Mouse (Mus musculus) olfactory bulb, adult 2 months (tissue): Measurements from ENCODE around the gene Phactr4. TPM values are rescaled to one million over a fixed set of nuclear protein-coding genes. Genes with fewer than 3 reads are reported as not detected.

Source experiments
- H3K27ac ChIP-seq: fragments of 200-500 bp; 2 replicates; pipeline ENCODE4 v1.5.1; 2012; ENCODE audit warnings: low read depth, low read length; ENCODE audit not compliant: insufficient read depth
- H3K4me1 ChIP-seq: fragments of 200-500 bp; 2 replicates; pipeline ENCODE4 v1.6.1; 2012; ENCODE audit warnings: low read length; ENCODE audit not compliant: control insufficient read depth, insufficient read depth
- H3K4me3 ChIP-seq: fragments of 200-500 bp; 2 replicates; pipeline ENCODE4 v1.5.1; 2012; ENCODE audit warnings: mild to moderate bottlenecking, low read depth, low read length, moderate library complexity; ENCODE audit not compliant: insufficient read depth
- CTCF ChIP-seq: fragments of 200-500 bp; IDR thresholded peaks from 2 replicates; pipeline ENCODE4 v1.5.1; 2012; ENCODE audit warnings: low read depth, mild to moderate bottlenecking, low read length, moderate library complexity; ENCODE audit not compliant: insufficient read depth
- POLR2A ChIP-seq: fragments of 200-500 bp; IDR thresholded peaks from 2 replicates; pipeline ENCODE4 v1.6.1; 2012; ENCODE audit warnings: mild to moderate bottlenecking, low read depth, low read length, moderate library complexity; ENCODE audit not compliant: insufficient read depth
- WGBS: fragments of 180-500 bp; shearing (Covaris S2); methylation state at CpG from one replicate; pipeline ENCODE4 v1.1.7; 2018; 5-methylcytosine and 5-hydroxymethylcytosine counted together
- polyA plus RNA-seq: library from polyadenylated mRNA; stranded (reverse); fragments of >200 nt; gene quantifications from 2 replicates; pipeline ENCODE4 v1.2.4, GENCODE M21; 2012; ENCODE audit warnings: low replicate concordance; ENCODE audit not compliant: missing spikeins, insufficient read depth, insufficient read length

The Phactr4 gene
- polyA plus RNA-seq, 1 experiment, result not detected

- Histone ChIP-seq H3K4me3 (no peak overlapping the region), H3K27ac (no peak overlapping the region), H3K4me1 (peaks cover 5% of the 10 kb centered on the region; the same call in 1 of the 2 replicates)
- TF ChIP-seq CTCF (no peak), POLR2A (no peak)
- 95% methylated on average over 9 of the region's 9 CpGs for WGBS
Observed at GRCm38 (mm10) chr4:132401016-132401415, 21.3 kb downstream of the Phactr4 start.

- WGBS, result 68% methylated on average over 5 of the region's 5 CpGs
- Histone ChIP-seq H3K4me1 (peaks cover 5% of the 10 kb centered on the region; the same call in 1 of the 2 replicates), H3K27ac (no peak overlapping the region), H3K4me3 (no peak overlapping the region)
- TF ChIP-seq POLR2A (no peak), CTCF (no peak)
Observed at GRCm38 (mm10) chr4:132398863-132399262, 23.4 kb downstream of the Phactr4 start.

DNA sequence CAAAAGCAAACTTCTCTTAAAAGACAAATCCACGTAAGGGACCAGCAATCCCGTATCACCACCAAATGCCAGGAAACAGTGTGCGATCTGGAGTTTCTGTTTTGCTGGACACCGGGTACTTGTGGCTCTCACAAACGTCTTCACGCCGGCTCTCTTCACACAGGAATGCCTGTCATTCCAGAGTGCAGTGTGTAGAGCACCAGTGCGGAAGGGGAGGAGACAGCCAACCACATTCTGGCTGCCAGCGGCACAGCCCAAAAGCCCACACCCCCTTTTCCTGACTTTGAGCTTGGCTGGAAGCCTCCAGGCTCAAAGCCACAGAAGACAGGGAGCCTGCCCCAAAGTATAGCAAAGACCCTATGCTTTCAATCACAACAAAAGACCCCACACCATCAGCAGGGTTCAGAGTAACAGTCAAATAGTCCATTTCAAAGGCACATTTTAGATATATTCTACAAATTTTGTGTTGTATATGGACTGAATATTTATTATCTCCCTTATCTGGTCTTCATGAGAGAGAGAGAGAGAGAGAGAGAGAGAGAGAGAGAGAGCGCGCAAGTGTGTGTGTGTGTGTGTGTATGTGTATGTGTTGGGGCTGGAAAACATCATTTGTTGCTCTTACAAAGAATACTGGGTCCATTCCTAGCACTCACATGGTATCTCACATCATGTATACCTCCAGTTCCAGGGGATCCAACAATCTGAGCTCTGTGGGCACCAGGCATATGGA, 24.1 kb downstream of the Phactr4 start:
- Histone ChIP-seq H3K4me3 (peak overlapping the region; percentile 12; the same call in 1 of the 2 replicates), H3K27ac (no peak overlapping the region), H3K4me1 (peaks cover 5% of the 10 kb centered on the region; the same call in 1 of the 2 replicates)
- TF ChIP-seq CTCF (no peak), POLR2A (no peak)
- 25% methylated on average over 11 of the region's 11 CpGs for WGBS

- peaks cover 5% of the 10 kb centered on the region; the same call in 1 of the 2 replicates for H3K4me1 ChIP-seq
- TF ChIP-seq POLR2A (no peak), CTCF (no peak)
- H3K27ac ChIP-seq, result no peak overlapping the region
- H3K4me3 ChIP-seq, result no peak overlapping the region
- 81% methylated on average over 3 of the region's 3 CpGs for WGBS
Observed at GRCm38 (mm10) chr4:132397120-132397519, 25.2 kb downstream of the Phactr4 start.

- no peak overlapping the region for H3K27ac ChIP-seq
- no peak overlapping the region for H3K4me3 ChIP-seq
- WGBS, result 95% methylated on average over 7 of the region's 7 CpGs
- peaks cover 5% of the 10 kb centered on the region; the same call in 1 of the 2 replicates for H3K4me1 ChIP-seq
- TF ChIP-seq CTCF, result no peak
- no peak for TF ChIP-seq POLR2A
Observed at GRCm38 (mm10) chr4:132396251-132396650, 26.0 kb downstream of the Phactr4 start.

DNA sequence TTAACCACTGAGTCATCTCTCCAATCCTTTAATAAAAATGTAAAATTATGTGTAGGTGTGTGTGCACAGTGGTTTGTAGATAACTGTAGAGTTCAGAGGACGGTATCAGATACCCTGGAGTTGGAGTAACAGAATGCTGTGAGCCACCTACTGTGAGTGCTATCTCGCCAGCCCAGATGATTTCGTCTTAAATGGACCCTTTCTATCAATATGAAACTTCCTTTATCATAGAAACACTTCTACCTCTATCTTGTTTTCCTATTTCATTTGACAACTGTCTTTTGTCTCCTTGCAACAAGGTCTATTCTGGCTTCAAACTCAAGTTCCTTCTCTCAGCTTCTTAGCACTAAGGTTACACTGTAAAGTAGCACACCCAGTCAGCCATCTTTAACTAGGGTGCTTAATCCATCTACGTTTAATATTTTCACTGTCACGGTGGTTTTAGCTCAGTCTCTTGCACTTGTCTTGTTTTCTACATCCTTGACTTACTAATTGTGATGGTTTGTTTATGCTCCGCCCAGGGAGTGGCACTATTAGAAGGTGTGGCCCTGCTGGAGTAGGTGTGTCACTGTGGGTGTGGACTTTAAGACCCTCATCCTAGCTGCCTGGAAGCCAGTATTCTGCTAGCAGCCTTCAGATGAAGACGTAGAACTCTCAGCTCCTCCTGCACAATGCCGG, 31.1 kb downstream of the Phactr4 start:
- Histone ChIP-seq H3K4me1 (peaks cover 6% of the 10 kb centered on the region), H3K27ac (no peak overlapping the region), H3K4me3 (no peak overlapping the region)
- WGBS, result 94% methylated on average over 8 of the region's 8 CpGs
- TF ChIP-seq POLR2A (no peak), CTCF (no peak)

DNA sequence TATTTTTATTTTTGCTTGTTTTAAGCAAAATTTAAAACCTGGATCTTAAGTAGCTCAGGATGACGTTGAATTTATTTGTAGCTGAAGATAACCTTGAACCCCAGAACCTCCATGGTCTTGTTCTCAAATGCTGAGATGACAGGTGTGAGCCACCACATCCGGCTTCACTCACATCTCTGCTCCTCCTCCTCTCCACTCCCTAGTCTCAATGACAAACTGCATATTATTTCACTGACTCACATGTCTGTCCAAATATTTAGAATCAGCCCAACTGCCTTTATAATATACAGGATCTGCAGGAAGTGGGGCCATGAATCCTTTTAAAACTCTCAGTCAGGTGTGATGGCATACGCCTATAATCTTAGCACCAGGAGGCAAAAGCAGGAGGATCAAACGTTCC, 33.0 kb downstream of the Phactr4 start:
- no peak overlapping the region for H3K27ac ChIP-seq

GRCm38 (mm10) chr4:132387617-132388016, 34.7 kb downstream of the Phactr4 start:
- 80% methylated on average over 5 of the region's 5 CpGs for WGBS
- H3K4me1 ChIP-seq, result peaks cover 6% of the 10 kb centered on the region
- no peak overlapping the region for H3K4me3 ChIP-seq
- peak overlapping the region; percentile 8; the same call in 1 of the 2 replicates for H3K27ac ChIP-seq
- TF ChIP-seq CTCF (no peak), POLR2A (no peak)

More for the DNA sequence above, 33.0 kb downstream of the Phactr4 start:
- 89% methylated on average over 4 of the region's 4 CpGs for WGBS
- Histone ChIP-seq H3K4me1 (peaks cover 6% of the 10 kb centered on the region), H3K4me3 (no peak overlapping the region)
- TF ChIP-seq CTCF, result no peak
- no peak for TF ChIP-seq POLR2A

DNA sequence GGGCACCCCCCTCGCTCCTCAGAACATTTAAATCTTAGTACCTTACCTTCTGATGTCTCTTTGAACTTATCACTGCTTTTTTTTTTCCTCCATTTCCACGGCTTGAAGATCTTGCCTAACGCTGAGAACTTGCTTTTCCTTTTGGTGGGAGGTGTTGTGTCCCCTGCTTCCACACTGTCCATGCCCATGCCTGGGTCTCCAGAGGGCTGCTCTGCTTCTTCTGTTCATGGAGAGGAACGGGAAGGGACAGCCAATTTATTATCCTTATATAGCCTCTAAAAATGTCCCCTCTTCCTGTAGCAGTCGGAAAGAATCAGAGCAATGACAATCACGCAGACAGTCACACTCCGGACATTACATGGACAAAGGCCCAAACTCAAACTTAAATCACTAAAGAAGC, 35.4 kb downstream of the Phactr4 start:
- H3K27ac ChIP-seq, result no peak overlapping the region
- WGBS, result 89% methylated on average over 7 of the region's 7 CpGs

More for the DNA sequence above, 35.4 kb downstream of the Phactr4 start:
- Histone ChIP-seq H3K4me1 (peaks cover 6% of the 10 kb centered on the region), H3K4me3 (no peak overlapping the region)
- TF ChIP-seq CTCF (no peak), POLR2A (no peak)
